Comparison of ENCODE assay signal across 26 mouse cellular contexts in the genomic region with DNA sequence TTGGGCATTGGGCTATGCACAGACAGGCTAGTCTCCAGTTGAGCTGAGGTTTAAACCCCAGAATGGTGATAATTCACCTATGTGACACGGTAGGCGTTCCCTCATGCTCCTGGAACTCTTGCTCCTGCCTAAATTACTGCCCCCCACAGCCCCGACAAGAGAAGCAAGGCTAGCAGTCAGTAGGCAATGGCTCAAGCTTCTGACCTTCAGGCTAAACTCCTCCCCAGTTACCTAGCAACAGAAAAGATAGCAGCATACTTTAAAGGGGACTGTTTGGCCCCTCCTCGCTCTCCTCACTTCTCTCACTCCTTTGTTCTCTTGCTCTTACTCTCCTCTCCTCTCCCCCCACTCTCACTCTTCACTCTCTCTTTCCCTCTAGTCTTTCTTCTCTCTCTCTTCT. TPM values are rescaled to one million over a fixed set of nuclear protein-coding genes. Genes with fewer than 3 reads are reported as not detected.
DNase-seq lines count a peak whose midpoint lies in the region; ATAC-seq lines count a peak whose summit lies in the region.
"Had no signal": no experiment of that assay in that cellular context is flagged by ENCODE, and none has a peak within 500 bp of the region (broad histone marks: within the 10 kb centered on the region; RNA-seq: fewer than 3 reads in every experiment).

No protein-coding gene starts in this region.

- H3K27me3 ChIP-seq in forebrain, embryonic 10.5 days (ENCODE audit: poor library complexity, severe bottlenecking): no peaks in the 10 kb centered on the region; the same call in 1 of the 2 replicates
- no peaks in the 10 kb centered on the region for H3K27me3 ChIP-seq in forebrain, embryonic 15.5 days
- H3K27me3 ChIP-seq in midbrain, embryonic 10.5 days (ENCODE audit: low read depth, poor library complexity, severe bottlenecking): no peaks in the 10 kb centered on the region
- H3K27me3 ChIP-seq in midbrain, embryonic 16.5 days (ENCODE audit: control insufficient read depth, insufficient read depth, low read depth, low read length): no peaks in the 10 kb centered on the region
- H3K27me3 ChIP-seq: CH12.LX; embryonic facial prominence, embryonic 12.5 days; forebrain, embryonic 12.5 days; Patski had no signal

- H3K4me1 ChIP-seq in forebrain, embryonic 10.5 days: peaks cover 9% of the 10 kb centered on the region
- H3K4me1 ChIP-seq in forebrain, embryonic 15.5 days: peaks cover under 1% of the 10 kb centered on the region; the same call in 1 of the 2 replicates
- H3K4me1 ChIP-seq in midbrain, embryonic 10.5 days: peaks cover 7% of the 10 kb centered on the region
- no peaks in the 10 kb centered on the region for H3K4me1 ChIP-seq in midbrain, embryonic 16.5 days (ENCODE audit: control insufficient read depth, insufficient read depth, low read length)
- H3K4me1 ChIP-seq: embryonic facial prominence, embryonic 12.5 days had no signal

- peak overlapping the region; percentile 8; the same call in 1 of the 2 replicates for H3K27ac ChIP-seq in forebrain, embryonic 10.5 days
- no peak overlapping the region for H3K27ac ChIP-seq in forebrain, embryonic 15.5 days (replicated peaks)
- H3K27ac ChIP-seq in midbrain, embryonic 10.5 days (replicated peaks): peak overlapping the region; percentile 52; the same call in 1 of the 2 replicates
- H3K27ac ChIP-seq in midbrain, embryonic 16.5 days (ENCODE audit: low read length): no peak overlapping the region
- H3K27ac ChIP-seq: embryonic facial prominence, embryonic 10.5 days; embryonic facial prominence, embryonic 12.5 days; forebrain, embryonic 12.5 days had no signal

- H3K36me3 ChIP-seq in forebrain, embryonic 10.5 days (replicated peaks): no peaks in the 10 kb centered on the region
- H3K36me3 ChIP-seq in forebrain, embryonic 15.5 days: no peaks in the 10 kb centered on the region
- no peaks in the 10 kb centered on the region for H3K36me3 ChIP-seq in midbrain, embryonic 10.5 days
- H3K36me3 ChIP-seq in midbrain, embryonic 16.5 days (ENCODE audit: control insufficient read depth, insufficient read depth, low read length): no peaks in the 10 kb centered on the region
- H3K36me3 ChIP-seq: embryonic facial prominence, embryonic 10.5 days; embryonic facial prominence, embryonic 12.5 days; forebrain, embryonic 12.5 days had no signal

- no peak overlapping the region for H3K9ac ChIP-seq in forebrain, embryonic 15.5 days (replicated peaks)
- no peak overlapping the region for H3K9ac ChIP-seq in midbrain, embryonic 16.5 days (ENCODE audit: low read depth, low read length)
- H3K9ac ChIP-seq: embryonic facial prominence, embryonic 12.5 days; forebrain, embryonic 12.5 days; forebrain, postnatal 0 days had no signal

- H3K4me2 ChIP-seq in forebrain, embryonic 15.5 days (replicated peaks): no peak overlapping the region
- no peak overlapping the region for H3K4me2 ChIP-seq in midbrain, embryonic 16.5 days (ENCODE audit: low read length)
- H3K4me2 ChIP-seq: embryonic facial prominence, embryonic 12.5 days; forebrain, embryonic 12.5 days had no signal

- 50% methylated on average over 4 of the region's 4 CpGs for WGBS in forebrain, embryonic 10.5 days
- 52% methylated on average over 4 of the region's 4 CpGs for WGBS in forebrain, embryonic 15.5 days
- 44% methylated on average over 4 of the region's 4 CpGs for WGBS in midbrain, embryonic 10.5 days
- 42% methylated on average over 4 of the region's 4 CpGs for WGBS in midbrain, embryonic 16.5 days

- no peaks in the 10 kb centered on the region for H3K9me3 ChIP-seq in forebrain, embryonic 10.5 days
- H3K9me3 ChIP-seq in forebrain, embryonic 15.5 days: no peaks in the 10 kb centered on the region
- H3K9me3 ChIP-seq in midbrain, embryonic 10.5 days (replicated peaks): no peaks in the 10 kb centered on the region
- no peaks in the 10 kb centered on the region for H3K9me3 ChIP-seq in midbrain, embryonic 16.5 days (replicated peaks; ENCODE audit: control insufficient read depth, low read length, poor library complexity, severe bottlenecking)
- H3K9me3 ChIP-seq: embryonic facial prominence, embryonic 10.5 days; embryonic facial prominence, embryonic 12.5 days; forebrain, embryonic 12.5 days had no signal

- H3K4me3 ChIP-seq in forebrain, embryonic 10.5 days: no peak overlapping the region
- no peak overlapping the region for H3K4me3 ChIP-seq in forebrain, embryonic 15.5 days
- H3K4me3 ChIP-seq in midbrain, embryonic 10.5 days: no peak overlapping the region
- H3K4me3 ChIP-seq in midbrain, embryonic 16.5 days (ENCODE audit: low read depth, low read length): no peak overlapping the region
- H3K4me3 ChIP-seq: embryonic facial prominence, embryonic 10.5 days; embryonic facial prominence, embryonic 12.5 days; forebrain, embryonic 12.5 days had no signal

- DNase-seq in adrenal gland, adult 2 months: peak; percentile 36
- DNase-seq in adrenal gland, postnatal 4 days (ENCODE audit: low spot score in 2 of 2): no peak
- DNase-seq in forebrain, embryonic 10.5 days (ENCODE audit: extremely low spot score, low spot score): no peak
- no peak for DNase-seq in midbrain, embryonic 10.5 days (ENCODE audit: low spot score)
- no peak for DNase-seq in embryo, embryonic 10 days (ENCODE audit: low spot score)
- DNase-seq: adrenal gland, postnatal 10 days; B cell, adult 2 months; cerebellum, adult 11 months; cerebellum, adult 18-20 months; cerebellum, adult 8-10 months; cerebellum, adult 9-11 months; cerebellum, postnatal 14 days; cerebellum, postnatal 36 days; forebrain, postnatal 0 days had no signal

- no peak for ATAC-seq in forebrain, embryonic 15.5 days (replicated peaks)
- no peak for ATAC-seq in midbrain, embryonic 16.5 days
- ATAC-seq: CD4-positive, CD25-positive, alpha-beta regulatory T cell, adult 4 months; forebrain, embryonic 14.5 days; forebrain, postnatal 0 days; Patski had no signal

RNA-seq across cellular contexts. Expression of a gene that starts 5.7 kb away (rescaled TPM):
- 10 to 100 TPM; 13.3 to 17.6 TPM for total RNA-seq in adrenal gland, adult 2 months (2021)
- 22.7 and 23.3 TPM in 2 replicates for polyA plus RNA-seq in adrenal gland, adult 2 months (2012; rRNA removed)
- 10 to 100 TPM; 18.4 to 19.0 TPM for total RNA-seq in adrenal gland, postnatal 4 days (2021)
- polyA plus RNA-seq in forebrain, embryonic 10.5 days (2016; fragmentation: Nextera tagmentation; extraction: Ambion mirVana): 33.9 and 35.1 TPM in 2 replicates
- polyA plus RNA-seq in forebrain, embryonic 15.5 days (2015; fragmentation: Nextera tagmentation; extraction: Ambion mirVana): 17.3 and 17.4 TPM in 2 replicates
- 33.9 and 35.7 TPM in 2 replicates for polyA plus RNA-seq in midbrain, embryonic 10.5 days (2016; fragmentation: Nextera tagmentation; extraction: Ambion mirVana)
- 17.6 and 18.2 TPM in 2 replicates for polyA plus RNA-seq in midbrain, embryonic 16.5 days (2015; fragmentation: Nextera tagmentation; extraction: Ambion mirVana)

RNA-seq across cellular contexts. Expression of a gene that starts 22.3 kb away (rescaled TPM):
- total RNA-seq in adrenal gland, adult 2 months (2021): not detected
- not detected in 2 replicates for polyA plus RNA-seq in adrenal gland, adult 2 months (2012; rRNA removed)
- total RNA-seq in adrenal gland, postnatal 4 days (2021): not detected
- 1.1 and 1.3 TPM in 2 replicates for polyA plus RNA-seq in forebrain, embryonic 10.5 days (2016; fragmentation: Nextera tagmentation; extraction: Ambion mirVana)
- 4.7 and 4.8 TPM in 2 replicates for polyA plus RNA-seq in forebrain, embryonic 15.5 days (2015; fragmentation: Nextera tagmentation; extraction: Ambion mirVana)
- 1.4 and 1.7 TPM in 2 replicates for polyA plus RNA-seq in midbrain, embryonic 10.5 days (2016; fragmentation: Nextera tagmentation; extraction: Ambion mirVana)
- polyA plus RNA-seq in midbrain, embryonic 16.5 days (2015; fragmentation: Nextera tagmentation; extraction: Ambion mirVana): 4.3 and 5.0 TPM in 2 replicates
- total RNA-seq: adrenal gland, postnatal 10 days; adrenal gland, postnatal 36 days; CH12.LX; common myeloid progenitor, adult 5-6 weeks; MEL had no signal
- polyA plus RNA-seq: CD4-positive, CD25-positive, alpha-beta regulatory T cell, adult 4 months; Patski had no signal

RNA-seq across cellular contexts. Expression of a gene that starts 25.8 kb away (rescaled TPM):
- not detected for total RNA-seq in adrenal gland, adult 2 months (2021)
- 0.08 TPM in 1 of 2 replicates, not detected in the other for polyA plus RNA-seq in adrenal gland, adult 2 months (2012; rRNA removed)
- under 1 TPM in 1 of 2 experiments, not detected in 1; 0.48 TPM for total RNA-seq in adrenal gland, postnatal 4 days (2021)
- 0.48 and 0.50 TPM in 2 replicates for polyA plus RNA-seq in forebrain, embryonic 10.5 days (2016; fragmentation: Nextera tagmentation; extraction: Ambion mirVana)
- 1.4 and 1.7 TPM in 2 replicates for polyA plus RNA-seq in forebrain, embryonic 15.5 days (2015; fragmentation: Nextera tagmentation; extraction: Ambion mirVana)
- 0.42 and 0.71 TPM in 2 replicates for polyA plus RNA-seq in midbrain, embryonic 10.5 days (2016; fragmentation: Nextera tagmentation; extraction: Ambion mirVana)
- polyA plus RNA-seq in midbrain, embryonic 16.5 days (2015; fragmentation: Nextera tagmentation; extraction: Ambion mirVana): 2.5 and 3.1 TPM in 2 replicates
- total RNA-seq: adrenal gland, postnatal 36 days had no signal

RNA-seq across cellular contexts. Expression of a gene that starts 48.5 kb away (rescaled TPM):
- total RNA-seq in adrenal gland, adult 2 months (2021): under 1 TPM; 0.06 to 0.17 TPM
- 0.09 and 0.74 TPM in 2 replicates for polyA plus RNA-seq in adrenal gland, adult 2 months (2012; rRNA removed)
- total RNA-seq in adrenal gland, postnatal 4 days (2021): 1 to 10 TPM; 1.7 to 3.7 TPM
- 4.8 and 6.3 TPM in 2 replicates for polyA plus RNA-seq in forebrain, embryonic 10.5 days (2016; fragmentation: Nextera tagmentation; extraction: Ambion mirVana)
- 34.5 and 36.2 TPM in 2 replicates for polyA plus RNA-seq in forebrain, embryonic 15.5 days (2015; fragmentation: Nextera tagmentation; extraction: Ambion mirVana)
- 7.0 and 10.2 TPM in 2 replicates for polyA plus RNA-seq in midbrain, embryonic 10.5 days (2016; fragmentation: Nextera tagmentation; extraction: Ambion mirVana)
- polyA plus RNA-seq in midbrain, embryonic 16.5 days (2015; fragmentation: Nextera tagmentation; extraction: Ambion mirVana): 31.0 and 32.5 TPM in 2 replicates
- total RNA-seq: common myeloid progenitor, adult 5-6 weeks had no signal

RNA-seq across cellular contexts. Expression of a gene that starts 54.5 kb away (rescaled TPM):
- total RNA-seq in adrenal gland, adult 2 months (2021): 1 to 10 TPM; 3.0 to 5.6 TPM
- polyA plus RNA-seq in adrenal gland, adult 2 months (2012; rRNA removed): 5.2 and 6.4 TPM in 2 replicates
- total RNA-seq in adrenal gland, postnatal 4 days (2021): 1 to 10 TPM; 3.0 to 4.5 TPM
- polyA plus RNA-seq in forebrain, embryonic 10.5 days (2016; fragmentation: Nextera tagmentation; extraction: Ambion mirVana): 6.6 and 6.9 TPM in 2 replicates
- 4.2 and 4.6 TPM in 2 replicates for polyA plus RNA-seq in forebrain, embryonic 15.5 days (2015; fragmentation: Nextera tagmentation; extraction: Ambion mirVana)
- polyA plus RNA-seq in midbrain, embryonic 10.5 days (2016; fragmentation: Nextera tagmentation; extraction: Ambion mirVana): 8.6 and 9.2 TPM in 2 replicates
- polyA plus RNA-seq in midbrain, embryonic 16.5 days (2015; fragmentation: Nextera tagmentation; extraction: Ambion mirVana): 3.6 and 3.7 TPM in 2 replicates

Comparison
In these comparisons a context has a peak if more than half of its experiments do, and no peak if none do; other contexts are left out.
1. H3K27ac ChIP-seq: peak in forebrain, embryonic 10.5 days (single experiment) and midbrain, embryonic 10.5 days (single experiment); none in forebrain, embryonic 15.5 days (single experiment) and midbrain, embryonic 16.5 days (single experiment).